Mouse (Mus musculus): ENCODE results near the gene Kcnj9.

GRCm38 (mm10) chr1:172271208-172271607 lies 57.9 kb downstream of the Kcnj9 start:
- no peak for TF ChIP-seq CTCF (IDR thresholded peaks at IDR 0.05; ENCODE audit: borderline replicate concordance, extremely low read depth, insufficient read depth, insufficient read length)
- TF ChIP-seq POLR2A (IDR thresholded peaks at IDR 0.05; ENCODE audit: borderline replicate concordance, extremely low read depth, insufficient read depth, insufficient read length, poor library complexity, severe bottlenecking): no peak
